1 mouse cellular context compared by ENCODE assay signal in genomic region chr6:67036837-67037628, GRCm38 (mm10).
TF ChIP-seq lines count a peak whose summit lies in the region.

Gene Gadd45a (minus strand): TSS chr6:67037457.

TF ChIP-seq in CH12.LX, 34 proteins besides CTCF, POLR2A, EP300 and RAD21 (continued from another document):
- TF ChIP-seq JUND (conservative IDR thresholded peaks at IDR 0.05; ENCODE audit: low read depth, low read length) (no peak), NRF1 (IDR thresholded peaks at IDR 0.05; ENCODE audit: low read depth, low read length) (0 out of 2 replicates have a peak, but pooled peaks have one; percentile 18), ETS1 (conservative IDR thresholded peaks at IDR 0.05; ENCODE audit: low read depth, low read length) (peak; percentile 35), USF2 (conservative IDR thresholded peaks at IDR 0.05; ENCODE audit: low read depth, low read length) (no peak), ZMIZ1 (IDR thresholded peaks at IDR 0.05; ENCODE audit: low read depth, low read length) (peak; percentile 98), IRF4 (IDR thresholded peaks at IDR 0.05; ENCODE audit: low read depth, low read length) (peak; percentile 70), MAX (IDR thresholded peaks at IDR 0.05; ENCODE audit: low read length) (peak; percentile 26; the same call in 1 of the 2 replicates), POLR2AphosphoS2 (IDR thresholded peaks at IDR 0.05; ENCODE audit: low read depth, low read length) (peak; percentile 93), JUN (IDR thresholded peaks at IDR 0.05; ENCODE audit: insufficient read depth, low read depth, low read length) (no peak), NELFE (IDR thresholded peaks at IDR 0.05; ENCODE audit: low read depth, low read length) (peak; percentile 98), GABPA (IDR thresholded peaks at IDR 0.05; ENCODE audit: insufficient replicate concordance, low read depth, low read length) (no peak)
